Comparison of ENCODE assay signal across 8 mouse cellular contexts in the genomic region with DNA sequence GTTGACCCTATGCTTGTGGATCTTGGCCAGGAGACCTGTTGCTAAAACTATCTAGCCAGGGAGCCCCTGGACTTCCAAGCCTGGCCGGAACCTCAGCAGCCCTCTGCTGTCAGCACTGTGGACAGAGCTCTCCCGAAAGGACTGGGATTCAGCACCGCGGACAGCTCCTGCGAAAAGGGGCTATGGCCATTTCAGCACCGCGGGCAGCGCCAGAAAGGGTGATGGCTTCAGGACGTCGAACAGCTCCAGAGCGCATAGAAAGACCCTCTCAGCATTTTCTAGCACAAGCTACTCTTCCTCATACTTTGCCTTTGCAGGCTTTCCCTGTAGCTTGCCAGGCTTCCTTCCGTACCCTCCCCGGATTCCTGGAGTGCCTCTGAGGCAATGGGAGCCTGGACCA. TPM values are rescaled to one million over a fixed set of nuclear protein-coding genes. Genes with fewer than 3 reads are reported as not detected.
DNase-seq lines count a peak whose midpoint lies in the region; TF ChIP-seq lines count a peak whose summit lies in the region.

No protein-coding gene starts in this region.

- TF ChIP-seq EP300 in heart, adult 2 months (IDR thresholded peaks at IDR 0.05; ENCODE audit: insufficient read depth, low read depth, low read length), result peak; percentile 95

- 4% methylated on average over 13 of the region's 13 CpGs for WGBS in heart, adult 2 months

- H3K79me2 ChIP-seq in heart, adult 2 months (replicated peaks; ENCODE audit: control insufficient read depth, insufficient read depth, low read length), result no peaks in the 10 kb centered on the region

- H3K4me1 ChIP-seq in cortical plate, adult 2 months (ENCODE audit: control insufficient read depth, insufficient read depth, low read length), result peaks cover 7% of the 10 kb centered on the region
- H3K4me1 ChIP-seq in heart, adult 2 months (ENCODE audit: control insufficient read depth, insufficient read depth, low read length), result no peaks in the 10 kb centered on the region; the same call in 1 of the 2 replicates

- 0 out of 2 replicates have a peak overlapping the region, but pooled peaks have one; percentile 51 for H3K27ac ChIP-seq in cortical plate, adult 2 months (ENCODE audit: insufficient read depth, low read length)
- H3K27ac ChIP-seq in heart, adult 2 months, result no peak overlapping the region

- peak; percentile 6; the same call in 1 of the 2 replicates for TF ChIP-seq POLR2A in cortical plate, adult 2 months (IDR thresholded peaks at IDR 0.05; ENCODE audit: extremely low read depth, insufficient read depth, low read length)
- no peak for TF ChIP-seq POLR2A in heart, adult 2 months (IDR thresholded peaks at IDR 0.05; ENCODE audit: insufficient read depth, low read depth, low read length)

- intact Hi-C loops in heart, adult 2 months (cut with DNase I), result no loop called here

- DNase-seq in 3134 (ENCODE audit: extremely low read depth, insufficient read length, low spot score), result peak; percentile 56
- DNase-seq in Muller cell, postnatal 12 days (ENCODE audit: inconsistent ontology term), result peak; percentile 81
- DNase-seq in heart, adult 2 months, result peak; percentile 85 to 93
- peak; percentile 97 for DNase-seq in kidney, postnatal 10 days
- DNase-seq in lung, postnatal 10 days, result peak; percentile 95
- DNase-seq in ovary, postnatal 14 days (ENCODE audit: low spot score), result peak; percentile 99
- peak; percentile 86 for DNase-seq in urinary bladder, postnatal 10 days (ENCODE audit: low spot score)

- H3K9ac ChIP-seq in heart, adult 2 months (ENCODE audit: low read depth, low read length), result no peak overlapping the region

- H3K27me3 ChIP-seq in heart, adult 2 months (ENCODE audit: control insufficient read depth, insufficient read depth, low read length), result no peaks in the 10 kb centered on the region

- peak overlapping the region; percentile 80 for H3K4me3 ChIP-seq in cortical plate, adult 2 months (ENCODE audit: insufficient read depth, low read length)
- H3K4me3 ChIP-seq in heart, adult 2 months, result no peak overlapping the region

- no peak for TF ChIP-seq CTCF in cortical plate, adult 2 months (IDR thresholded peaks at IDR 0.05; ENCODE audit: extremely low read depth, insufficient read depth, low read length)
- TF ChIP-seq CTCF in heart, adult 2 months (IDR thresholded peaks at IDR 0.05), result no peak

- no peaks in the 10 kb centered on the region; the same call in 1 of the 2 replicates for H3K36me3 ChIP-seq in heart, adult 2 months (ENCODE audit: control insufficient read depth, insufficient read depth, low read length)

RNA-seq across cellular contexts. Expression of gene Npas4, which starts 1.1 kb away (rescaled TPM):
- polyA plus RNA-seq in cortical plate, adult 2 months (2012; rRNA removed), result 16.8 and 20.6 TPM in 2 replicates
- total RNA-seq in heart, adult 2 months (2021), result not detected
- polyA plus RNA-seq in heart, adult 2 months (2012; rRNA removed), result 0.41 and 0.62 TPM in 2 replicates

RNA-seq across cellular contexts. Expression of gene Mrpl11, which starts 27.1 kb away (rescaled TPM):
- 70.5 and 74.8 TPM in 2 replicates for polyA plus RNA-seq in cortical plate, adult 2 months (2012; rRNA removed)
- 10 to 100 TPM; 61.0 to 67.4 TPM for total RNA-seq in heart, adult 2 months (2021)
- 45.2 and 48.5 TPM in 2 replicates for polyA plus RNA-seq in heart, adult 2 months (2012; rRNA removed)

RNA-seq across cellular contexts. Expression of gene Slc29a2, which starts 34.6 kb away (rescaled TPM):
- 19.8 and 21.5 TPM in 2 replicates for polyA plus RNA-seq in cortical plate, adult 2 months (2012; rRNA removed)
- 10 to 100 TPM; 10.8 to 11.4 TPM for total RNA-seq in heart, adult 2 months (2021)
- polyA plus RNA-seq in heart, adult 2 months (2012; rRNA removed), result 35.7 and 42.8 TPM in 2 replicates

RNA-seq across cellular contexts. Expression of gene Peli3, which starts 46.1 kb away (rescaled TPM):
- 15.8 and 19.5 TPM in 2 replicates for polyA plus RNA-seq in cortical plate, adult 2 months (2012; rRNA removed)
- total RNA-seq in heart, adult 2 months (2021), result 1 to 10 TPM; 2.4 to 2.5 TPM
- 1.9 and 2.5 TPM in 2 replicates for polyA plus RNA-seq in heart, adult 2 months (2012; rRNA removed)

RNA-seq across cellular contexts. Expression of gene B4gat1, which starts 49.6 kb away (rescaled TPM):
- polyA plus RNA-seq in cortical plate, adult 2 months (2012; rRNA removed), result 106 and 111 TPM in 2 replicates
- total RNA-seq in heart, adult 2 months (2021), result 10 to 100 TPM; 43.2 to 43.8 TPM
- polyA plus RNA-seq in heart, adult 2 months (2012; rRNA removed), result 43.2 and 48.8 TPM in 2 replicates

Comparison
In these comparisons a context has a peak if more than half of its experiments do, and no peak if none do; other contexts are left out.
1. RNA of gene Npas4, which starts 1.1 kb away (polyA plus RNA-seq): 16.8 to 20.6 TPM in cortical plate, adult 2 months; 0.41 to 0.62 TPM in heart, adult 2 months; every median in the first group is over 10 times any median in the second.
2. Peak in every context shown above with its lines, with median percentiles within 50 percentile points of each other: DNase-seq.